Comparison of ENCODE assay signal across 14 mouse cellular contexts in genomic region chr1:165393033-165393432, GRCm38 (mm10).
"Had no signal": no experiment of that assay in that cellular context is flagged by ENCODE, and none has a peak within 500 bp of the region (broad histone marks: within the 10 kb centered on the region; RNA-seq: fewer than 3 reads in every experiment).

No protein-coding gene starts in this region.

- H3K36me3 ChIP-seq: midbrain, embryonic 12.5 days had no signal

- H3K9me3 ChIP-seq: limb, embryonic 15.5 days; midbrain, embryonic 12.5 days; neural tube, embryonic 13.5 days had no signal

- H3K27ac ChIP-seq: limb, embryonic 15.5 days; midbrain, embryonic 12.5 days; neural tube, embryonic 13.5 days; stomach, postnatal 0 days had no signal

- H3K9ac ChIP-seq: limb, embryonic 15.5 days; lung, embryonic 14.5 days; midbrain, embryonic 12.5 days; neural tube, embryonic 13.5 days had no signal

- DNase-seq: kidney, adult 8-10 months; kidney, postnatal 25 days; layer of hippocampus, adult 9-11 months; layer of hippocampus, postnatal 36 days; lung, embryonic 14.5 days; lung, postnatal 10 days; lung, postnatal 4 days; right cerebral cortex, postnatal 25 days; thymus, postnatal 4 days had no signal

- H3K4me3 ChIP-seq: limb, embryonic 15.5 days; midbrain, embryonic 12.5 days; neural tube, embryonic 13.5 days had no signal

- H3K27me3 ChIP-seq: limb, embryonic 15.5 days; midbrain, embryonic 12.5 days; neural tube, embryonic 13.5 days had no signal

- H3K4me2 ChIP-seq: limb, embryonic 15.5 days; lung, embryonic 14.5 days; midbrain, embryonic 12.5 days; neural tube, embryonic 13.5 days had no signal

- H3K4me1 ChIP-seq: limb, embryonic 15.5 days; midbrain, embryonic 12.5 days; neural tube, embryonic 13.5 days had no signal

- ATAC-seq: midbrain, embryonic 16.5 days had no signal
